Mouse (Mus musculus): ENCODE measurements around the gene Snx22.

The Snx22 gene

DNA sequence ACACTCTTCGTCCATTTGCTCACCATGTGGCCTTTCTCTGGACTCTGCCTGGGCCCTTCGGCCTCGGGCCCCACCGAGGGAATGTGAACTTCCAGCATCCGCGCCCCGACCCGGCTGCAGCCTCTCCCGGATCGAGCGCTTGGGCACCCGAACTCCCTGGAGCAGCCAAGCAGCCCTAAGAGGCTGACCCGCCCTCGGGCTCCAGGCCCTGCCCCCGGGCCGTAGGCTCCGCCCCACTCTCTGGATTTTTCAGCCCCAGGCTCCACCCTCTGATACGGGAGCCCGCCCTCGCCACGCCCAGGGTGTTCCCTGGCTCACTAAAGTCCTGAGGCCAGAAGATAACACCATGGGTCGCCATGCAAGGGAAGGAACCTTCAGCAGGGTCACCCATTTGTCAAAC, at the start of gene Snx22:
Snx22 (minus strand) TSS at position 137 of the 400 bp plus-strand sequence.
- peak; percentile 76 for DNase-seq (ENCODE audit: low spot score)

DNA sequence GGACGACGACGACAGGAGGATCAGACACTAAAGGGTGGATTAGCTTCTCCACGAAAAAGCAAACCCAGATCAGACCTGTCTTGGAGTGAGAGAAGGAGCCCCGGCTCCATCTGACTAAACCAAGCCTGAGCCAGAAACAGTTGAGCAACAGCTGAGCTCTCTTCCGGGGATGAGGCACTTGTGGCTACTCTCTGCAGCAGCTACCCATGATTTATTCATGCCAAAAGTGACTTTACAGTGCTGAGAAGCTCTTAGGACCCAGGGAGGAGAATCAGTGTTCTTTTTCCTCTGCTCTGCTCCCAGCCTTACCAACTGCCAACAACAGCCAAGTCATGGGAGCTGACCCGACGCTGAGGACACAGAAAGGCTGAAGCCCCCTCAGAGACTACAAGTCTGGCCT, 47.4 kb upstream of the Snx22 start:
- no peak for DNase-seq (ENCODE audit: low spot score)

DNA sequence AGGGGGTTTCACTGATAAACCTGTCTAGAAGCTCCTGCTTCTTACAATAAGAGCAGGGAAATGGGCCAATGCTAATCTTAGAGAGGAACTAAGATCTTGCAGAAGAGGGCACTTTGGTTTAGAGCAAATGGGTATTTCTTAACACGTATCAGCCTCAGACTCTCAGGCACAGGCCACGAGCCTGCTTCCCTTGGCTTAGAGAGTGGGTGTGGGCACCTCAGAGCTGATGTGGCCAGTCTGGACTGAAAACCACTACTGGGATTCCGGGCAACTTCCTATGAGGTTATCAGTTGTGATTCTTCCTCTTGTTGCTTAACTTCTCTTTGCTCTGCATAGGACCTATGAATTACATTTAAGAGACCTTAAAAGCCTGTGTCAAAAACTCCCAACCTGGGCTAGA, 44.8 kb upstream of the Snx22 start:
- no peak for DNase-seq (ENCODE audit: low spot score)

DNA sequence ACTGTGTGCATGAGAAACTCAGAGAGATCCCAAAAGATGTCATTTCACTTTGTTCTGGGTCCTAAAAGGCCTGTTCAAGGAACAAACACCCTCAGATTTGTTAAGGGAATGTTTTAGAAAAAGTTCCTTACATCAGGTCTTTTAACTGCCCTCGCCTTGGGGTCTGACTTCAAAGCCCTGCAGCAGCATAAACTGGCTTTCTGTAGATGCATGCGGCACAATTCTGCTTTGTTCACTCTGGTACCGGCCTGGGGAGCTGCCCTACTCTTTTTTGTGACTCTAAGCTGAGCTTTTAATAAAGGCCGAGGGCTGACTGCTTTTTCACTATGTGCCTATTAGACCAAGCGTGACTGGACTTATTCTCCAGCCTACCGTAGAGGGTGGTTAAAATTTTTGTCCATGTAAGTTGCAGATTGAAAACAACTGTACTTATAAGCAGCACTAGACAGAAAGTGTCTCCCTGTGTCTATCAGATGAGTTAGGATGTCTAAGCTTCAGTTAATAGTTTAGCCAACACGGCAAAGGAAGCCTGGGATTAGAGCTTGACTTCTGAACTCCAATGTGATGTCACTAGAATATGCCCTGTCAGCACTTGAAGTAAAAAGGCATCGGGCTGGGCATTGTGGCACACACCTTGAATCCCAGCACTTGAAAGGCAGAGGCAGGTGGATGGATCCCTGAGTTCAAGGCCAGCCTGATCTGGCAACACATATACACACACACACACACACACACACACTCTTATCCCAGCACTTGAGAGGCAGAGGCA, 41.3 kb upstream of the Snx22 start:
- DNase-seq (ENCODE audit: low spot score): no peak

DNA sequence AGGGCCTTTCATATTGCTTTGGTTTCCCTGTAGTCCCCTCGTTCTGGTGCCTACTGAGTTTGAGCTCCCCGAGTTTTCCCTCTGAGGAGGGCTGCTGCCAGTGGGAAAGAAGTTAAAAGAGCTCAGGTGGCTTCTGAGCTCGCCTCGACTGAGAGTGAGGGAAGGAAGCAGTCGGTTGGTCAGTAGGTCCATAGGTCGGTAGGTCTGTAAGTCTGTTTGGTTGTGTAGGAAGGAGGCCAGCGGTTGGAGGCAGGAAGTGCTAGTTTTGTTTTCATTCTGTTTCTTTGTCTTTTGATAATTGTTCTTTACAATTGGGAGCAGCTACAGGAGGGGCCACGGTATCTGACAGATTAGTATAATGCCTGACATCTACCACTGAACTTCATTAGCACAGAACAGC, 40.6 kb upstream of the Snx22 start:
- no peak for DNase-seq (ENCODE audit: low spot score)

DNA sequence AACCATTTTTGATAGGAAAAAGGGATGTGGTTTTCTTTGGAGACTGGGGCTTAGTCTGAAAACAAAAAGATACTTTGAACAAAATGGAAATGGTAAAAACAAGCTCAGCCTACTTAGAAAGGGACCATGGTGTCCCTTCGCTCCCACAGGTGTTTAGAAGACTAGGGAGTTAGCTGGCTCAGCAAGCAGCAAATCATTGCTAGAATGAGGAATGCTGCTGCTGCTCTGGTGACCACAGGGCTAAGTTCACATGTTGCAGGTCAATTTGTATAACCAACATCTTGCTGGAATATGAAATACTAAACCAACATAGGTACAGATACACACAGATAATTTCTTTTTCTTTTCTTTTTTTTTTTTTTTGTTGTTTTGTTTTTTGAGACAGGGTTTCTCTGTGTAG, 40.1 kb upstream of the Snx22 start:
- DNase-seq (ENCODE audit: low spot score): no peak

DNA sequence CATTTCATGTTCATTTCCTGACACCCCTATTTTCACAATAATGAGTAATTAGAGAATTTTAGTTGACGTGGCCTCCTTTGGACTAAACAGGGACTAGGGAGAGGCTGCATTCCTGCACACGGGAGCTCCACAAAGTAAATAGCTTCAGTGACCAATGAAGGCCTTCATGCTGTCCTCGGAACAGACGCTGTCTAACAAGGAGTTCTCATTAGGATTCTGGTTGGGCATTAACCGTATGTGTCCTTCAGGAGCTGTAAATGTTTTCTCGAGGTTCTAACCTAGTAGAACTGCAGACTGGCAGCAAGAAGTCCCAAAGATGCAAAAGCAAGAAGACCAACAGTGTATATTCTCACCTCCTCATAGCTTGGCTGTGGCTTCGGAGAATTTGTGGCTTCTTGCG, 35.6 kb upstream of the Snx22 start:
- DNase-seq (ENCODE audit: low spot score): no peak

DNA sequence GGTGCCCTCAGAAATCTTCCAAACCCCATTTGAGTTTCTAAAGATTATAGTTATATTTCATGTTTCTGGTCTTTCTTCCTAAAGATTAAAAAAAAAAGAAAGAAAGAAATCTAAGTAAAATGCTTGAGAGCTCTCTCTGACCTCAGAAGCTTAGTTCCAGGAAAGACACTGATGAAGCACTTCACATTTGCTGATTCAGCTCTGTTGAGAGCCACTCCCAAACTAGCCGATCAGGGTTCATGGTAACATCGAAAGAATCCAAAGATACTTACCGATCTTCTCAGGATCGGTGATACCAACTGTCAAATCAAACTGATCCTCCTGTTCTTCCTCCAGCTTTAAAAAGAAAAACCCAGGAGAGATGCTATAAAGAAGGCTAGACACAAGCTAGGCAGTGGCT, 35.1 kb upstream of the Snx22 start:
- DNase-seq (ENCODE audit: low spot score): no peak

DNA sequence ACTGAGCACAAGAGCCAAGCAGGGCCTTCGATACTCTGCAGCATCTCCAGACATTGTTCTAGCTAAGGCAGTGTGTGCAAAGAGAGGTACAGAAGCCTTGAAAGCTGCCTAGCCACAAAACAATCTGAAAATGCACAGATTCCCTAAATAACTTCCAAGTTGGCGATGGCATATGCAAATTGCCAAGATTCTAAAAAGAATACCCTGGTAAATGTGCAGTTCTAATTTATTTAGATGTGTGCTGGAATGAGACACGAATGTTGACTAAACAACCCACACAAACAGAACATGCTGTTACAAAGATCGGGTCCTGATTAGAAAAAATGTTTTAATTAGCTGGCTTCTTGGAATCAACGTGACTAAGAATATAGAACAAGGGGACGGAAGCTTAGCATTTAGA, 33.1 kb upstream of the Snx22 start:
- no peak for DNase-seq (ENCODE audit: low spot score)

DNA sequence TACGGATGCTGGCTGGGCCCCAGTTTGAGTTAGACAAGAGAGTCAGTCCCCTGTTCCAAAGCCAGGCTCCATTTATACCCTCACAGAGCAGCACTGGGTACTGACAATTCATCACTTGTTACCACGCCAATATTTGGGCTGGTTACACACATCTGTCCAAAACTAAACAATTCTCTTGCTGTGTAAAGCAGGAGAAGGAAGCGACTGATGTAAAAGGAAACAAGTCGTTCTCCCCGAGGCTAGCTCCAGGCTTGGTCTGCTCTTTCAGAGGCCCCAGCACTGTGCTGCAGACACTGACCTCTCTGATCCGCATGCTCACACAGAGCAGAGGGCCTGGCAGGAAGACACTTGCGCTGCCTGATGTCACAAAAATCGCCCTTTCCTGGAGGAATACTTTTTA, 32.1 kb upstream of the Snx22 start:
- no peak for DNase-seq (ENCODE audit: low spot score)

DNA sequence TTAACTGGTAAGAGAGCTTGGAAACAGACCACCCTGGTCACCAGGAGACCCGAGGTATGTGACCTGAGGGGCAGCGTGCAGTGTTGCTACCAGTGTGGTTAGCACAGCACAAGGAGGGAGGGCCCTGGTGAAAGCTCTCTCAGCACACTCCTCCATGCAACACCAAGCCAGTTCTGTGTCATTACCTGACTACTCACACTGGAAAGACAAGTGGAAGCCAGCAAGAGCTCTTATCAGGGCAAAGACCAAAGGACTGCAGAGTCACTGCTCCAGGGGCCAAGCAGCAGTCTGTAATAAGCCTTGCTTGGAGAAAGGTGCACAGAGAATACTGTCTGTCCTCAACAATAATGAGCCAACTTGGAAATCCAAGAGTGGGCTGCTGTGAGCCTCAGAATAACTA, 23.1 kb upstream of the Snx22 start:
- no peak for DNase-seq (ENCODE audit: low spot score)

DNA sequence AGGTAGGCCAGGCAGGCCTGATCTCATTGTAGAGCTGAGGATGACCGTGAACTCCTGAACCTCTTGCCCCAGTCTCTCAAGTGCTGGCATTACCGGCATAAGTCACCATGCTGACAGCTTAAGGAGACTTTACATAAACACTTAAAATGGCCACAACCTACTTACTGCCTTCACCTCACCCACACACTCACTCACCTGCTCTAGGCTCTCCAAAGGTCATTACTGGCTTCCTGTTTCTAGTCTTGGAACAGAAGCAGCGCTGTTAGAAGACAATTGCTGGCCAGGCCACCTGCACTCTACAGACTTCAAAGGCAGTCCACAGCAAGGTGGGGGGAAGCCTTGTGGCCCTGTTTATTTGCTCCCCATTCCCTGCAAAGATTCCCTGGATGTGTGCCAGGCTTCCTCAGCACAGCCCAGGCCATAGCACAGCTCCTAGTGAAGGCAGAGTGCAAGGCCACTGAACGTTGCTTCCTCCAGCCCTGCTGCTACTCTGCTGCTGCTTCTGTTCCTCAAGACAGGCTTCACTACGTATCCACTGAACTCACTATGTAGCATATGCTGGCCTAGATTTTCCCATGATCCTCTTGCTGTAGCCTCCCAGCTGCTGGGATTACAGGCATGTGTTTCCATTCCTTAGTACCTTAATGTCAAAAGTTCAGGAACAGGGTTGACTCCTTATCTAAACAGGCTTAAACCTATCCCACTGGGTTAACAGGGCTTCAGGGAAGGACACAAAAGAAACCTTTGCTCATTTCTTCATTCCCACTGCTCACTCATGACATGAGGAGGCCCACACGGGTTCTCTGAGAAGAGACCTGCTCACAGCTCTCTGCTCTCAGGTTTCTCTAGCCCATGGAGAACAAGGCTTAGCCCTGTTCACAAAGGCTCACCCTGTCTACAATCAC, 22.1 kb upstream of the Snx22 start:
- no peak for DNase-seq (ENCODE audit: low spot score)

DNA sequence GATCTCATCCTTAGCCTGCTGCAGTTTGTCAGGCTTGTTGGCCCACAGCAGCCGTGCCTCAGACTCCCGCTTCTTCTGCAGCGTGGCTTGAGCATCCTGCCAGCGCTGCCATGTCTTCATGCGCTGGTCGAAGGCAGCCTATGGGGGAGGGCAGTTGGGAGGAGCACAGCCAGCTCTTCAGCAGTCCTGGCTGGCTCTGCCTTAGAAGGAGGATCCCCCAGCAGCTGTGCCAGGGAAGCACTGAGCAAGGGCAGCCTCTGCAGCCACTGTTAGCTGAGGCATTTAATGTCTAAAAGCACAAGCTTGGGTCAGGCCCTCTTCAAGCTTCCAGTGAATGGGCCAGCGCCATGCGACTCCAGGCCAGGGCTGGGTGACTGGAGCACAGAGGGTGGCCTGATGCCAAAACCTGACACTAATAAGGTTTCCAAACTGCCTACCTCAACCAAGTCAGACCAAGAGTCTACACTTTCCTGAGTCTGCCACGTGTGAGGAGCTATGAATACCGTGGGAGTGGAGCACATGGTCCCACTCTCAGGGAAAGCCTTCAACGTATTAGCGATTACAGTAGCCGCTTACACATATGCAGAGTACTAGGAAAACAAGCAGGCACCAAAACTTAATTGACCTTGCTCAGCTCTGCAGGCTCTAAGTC, 21.2 kb upstream of the Snx22 start:
- DNase-seq (ENCODE audit: low spot score): no peak

DNA sequence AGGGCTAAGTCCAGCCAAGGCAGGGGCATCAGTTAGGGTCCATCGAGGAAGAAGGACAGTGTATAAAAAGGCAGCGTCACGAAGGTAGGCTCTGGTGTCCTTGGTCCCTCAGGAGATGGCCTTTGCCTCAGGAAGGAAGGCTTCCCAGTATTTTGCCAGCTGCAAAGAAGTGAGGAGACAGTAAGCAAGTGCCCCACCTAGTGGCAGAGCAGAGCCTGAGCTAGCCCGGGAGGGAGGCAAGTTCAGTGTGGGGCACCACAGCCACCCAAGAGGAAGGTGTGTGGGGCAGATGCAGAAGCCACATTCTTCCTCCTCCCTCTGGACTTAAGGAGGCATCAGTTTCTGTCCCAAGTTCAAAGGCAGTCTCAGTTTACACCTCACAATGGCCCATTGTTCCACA, 18.9 kb upstream of the Snx22 start:
- DNase-seq (ENCODE audit: low spot score): no peak

DNA sequence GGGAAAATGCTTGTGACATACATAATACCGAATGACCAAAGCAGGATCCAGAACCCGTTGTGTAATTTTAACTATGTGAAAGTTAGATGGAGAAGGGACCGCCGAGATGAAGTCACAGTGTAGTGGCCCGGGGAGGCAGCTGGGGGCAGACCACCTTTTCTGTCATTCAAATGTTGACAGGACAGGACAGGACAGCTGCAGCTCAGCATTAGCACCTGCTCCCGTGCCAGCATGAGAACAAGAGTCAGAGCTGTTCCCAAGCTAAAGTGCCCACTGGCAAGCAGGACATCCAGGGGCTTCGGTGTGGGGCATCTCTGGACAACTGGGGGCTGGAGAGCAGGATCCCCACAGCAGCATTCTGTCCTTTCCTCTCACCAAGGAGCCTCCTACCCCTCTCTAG, 17.5 kb upstream of the Snx22 start:
- DNase-seq (ENCODE audit: low spot score): no peak

DNA sequence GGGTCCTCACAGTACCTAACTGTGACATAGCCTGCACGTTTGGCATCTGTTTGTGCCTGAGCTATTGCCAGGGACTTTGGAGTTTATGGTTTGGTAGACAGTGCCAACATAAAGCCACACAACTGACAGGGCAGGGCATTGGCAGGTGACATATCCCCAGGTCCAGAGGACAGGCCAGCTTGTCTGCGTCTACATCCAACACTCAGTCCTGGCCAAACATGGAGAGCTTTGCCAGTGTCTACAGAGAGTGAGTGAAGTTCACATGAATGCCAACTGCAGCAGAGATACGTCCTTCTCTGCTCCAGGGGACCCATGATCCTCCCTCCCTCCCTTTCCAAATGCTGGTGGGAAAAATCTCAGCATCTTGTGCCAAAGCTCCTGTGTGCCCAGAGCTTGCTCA, 14.7 kb upstream of the Snx22 start:
- DNase-seq (ENCODE audit: low spot score): no peak

DNA sequence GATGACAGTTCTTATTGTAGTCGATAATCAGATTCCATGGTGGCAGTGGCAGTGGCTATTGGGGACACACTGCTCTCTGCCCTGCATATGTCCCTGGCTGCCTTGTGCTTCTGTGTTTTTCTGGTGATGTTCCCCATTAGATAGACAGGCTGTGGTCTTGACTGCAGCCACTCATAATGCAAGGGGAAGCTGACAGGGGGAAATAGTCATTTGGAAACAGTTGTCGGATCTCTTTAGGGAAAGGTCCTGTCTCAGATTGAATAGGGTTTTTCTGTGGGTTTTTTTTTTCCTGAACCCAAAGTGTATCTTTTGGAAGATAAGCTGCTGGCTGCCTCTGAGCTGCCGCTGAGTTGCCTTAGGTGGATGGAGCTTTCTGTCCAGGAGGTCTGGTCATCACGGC, 12.5 kb upstream of the Snx22 start:
- no peak for DNase-seq (ENCODE audit: low spot score)

DNA sequence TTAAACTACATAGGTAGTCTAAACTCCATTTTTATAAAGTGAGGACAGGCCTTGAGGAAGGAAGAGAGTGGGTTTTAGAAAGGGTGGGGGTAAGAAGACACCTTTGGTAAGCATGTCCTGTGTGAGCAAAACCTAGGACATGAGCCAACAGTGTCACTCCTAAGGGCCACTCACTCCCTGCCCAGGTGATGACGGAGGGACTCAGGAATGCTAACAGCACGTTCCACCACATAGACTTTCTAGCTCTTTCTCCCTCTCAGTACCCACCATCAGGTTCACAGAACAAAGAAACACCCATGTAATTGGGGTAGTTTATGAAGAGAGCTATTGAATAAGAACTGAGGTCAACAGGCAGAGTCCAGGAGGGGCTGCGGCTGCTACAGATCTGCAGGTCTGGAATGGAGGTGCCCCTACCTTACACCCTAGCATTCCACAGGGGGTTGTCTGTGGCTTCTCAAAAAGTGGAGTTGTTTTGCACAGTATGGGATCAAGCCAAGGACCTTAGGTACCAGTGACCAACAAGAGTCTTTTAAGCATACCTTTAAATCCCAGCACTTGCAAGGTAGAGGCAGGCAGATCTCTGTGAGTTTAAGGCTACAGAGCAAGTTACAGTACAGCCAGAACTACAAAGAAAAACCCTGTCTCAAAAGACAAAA, 11.4 kb upstream of the Snx22 start:
- DNase-seq (ENCODE audit: low spot score): no peak

DNA sequence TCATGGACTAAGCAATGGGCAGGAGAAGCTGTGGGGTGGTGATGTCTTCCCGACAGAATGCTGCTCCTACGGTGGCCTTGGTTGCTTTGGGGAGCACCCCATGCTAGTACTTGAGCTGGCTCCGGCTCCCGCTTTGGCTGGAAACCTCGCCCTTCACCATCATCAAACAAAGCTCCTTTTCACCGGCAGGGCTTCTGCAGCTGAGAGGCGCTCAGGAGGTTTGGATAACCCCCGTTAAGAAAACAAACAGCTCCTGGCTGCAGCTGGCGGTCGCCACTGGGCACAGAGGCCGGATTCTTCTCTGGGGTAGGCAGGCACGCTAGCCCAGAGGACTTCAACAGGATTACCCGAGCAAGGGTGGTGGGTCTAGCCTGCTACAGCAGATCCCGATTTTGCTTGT, 9.0 kb upstream of the Snx22 start:
- no peak for DNase-seq (ENCODE audit: low spot score)

DNA sequence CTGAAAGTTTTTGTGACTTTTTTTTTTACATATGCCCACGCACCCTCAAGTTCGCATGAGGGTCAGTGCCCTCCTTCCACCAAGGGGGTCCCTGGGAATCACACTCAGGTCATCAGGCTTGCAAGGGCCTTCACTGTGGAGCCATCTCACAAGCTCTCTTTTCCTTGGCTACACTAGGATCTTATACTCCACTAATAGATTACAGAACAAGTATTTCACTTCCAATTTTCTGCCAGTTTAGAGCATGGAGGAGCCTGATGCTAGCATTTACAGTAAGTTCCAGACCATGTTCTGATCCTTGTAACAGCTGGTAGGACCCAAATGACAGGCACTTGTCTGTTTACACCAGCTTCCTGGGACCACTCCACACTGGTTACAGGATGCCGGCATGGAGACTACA, 8.6 kb upstream of the Snx22 start:
- DNase-seq (ENCODE audit: low spot score): no peak

DNA sequence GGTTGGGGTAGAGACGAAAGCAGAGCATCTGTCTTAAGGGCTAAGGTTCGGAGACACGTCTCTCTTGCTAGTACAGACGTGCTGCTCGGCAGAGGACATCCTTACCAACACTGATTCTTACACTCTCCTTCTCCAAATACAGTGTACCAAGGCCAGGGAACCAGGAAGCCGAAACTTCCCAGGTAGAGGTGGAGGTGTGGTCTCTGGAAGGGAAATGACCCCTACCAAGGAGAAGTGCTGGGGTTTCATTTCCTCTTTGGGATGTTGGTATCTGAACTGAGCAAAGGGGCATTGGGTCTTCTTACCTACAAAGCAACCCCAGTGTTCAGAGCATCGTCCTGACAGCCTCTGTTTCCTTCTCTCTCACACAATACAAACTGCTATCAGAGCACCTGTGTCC, 3.2 kb upstream of the Snx22 start:
- no peak for DNase-seq (ENCODE audit: low spot score)

DNA sequence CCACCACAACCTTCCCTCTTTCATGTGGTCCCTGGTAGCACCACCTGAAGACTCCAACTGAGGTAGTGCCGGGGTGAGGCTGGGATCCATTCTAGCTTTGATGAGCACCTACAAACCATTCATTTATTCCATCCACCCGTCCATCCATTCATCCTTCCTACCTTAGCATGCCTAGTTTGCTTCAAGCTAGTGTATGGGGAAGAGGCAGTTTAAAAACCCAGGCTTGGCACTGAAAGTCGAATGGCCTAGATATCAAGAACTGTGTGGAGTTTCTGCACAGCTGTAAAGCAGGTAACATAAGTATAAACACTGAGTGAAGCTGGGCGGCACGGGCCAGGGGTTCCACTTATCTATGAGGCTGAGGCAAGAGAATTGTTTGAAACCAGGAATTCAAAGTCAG, 632 bp upstream of the Snx22 start:
- no peak for DNase-seq (ENCODE audit: low spot score)

Measured in ovary, postnatal 14 days (tissue).